Mouse (Mus musculus) v-Abl transformed pro-B cells (cell line): ENCODE data around the gene Sv2c.

Source experiments
- in situ Hi-C, 2 experiments: fragments of 400-800 bp; cut with MboI; formaldehyde crosslinking; loops; one replicate each; pipeline ENCODE4 v1.15.1; 2025; ENCODE audit not compliant: unreplicated experiment in 2 of 2

Gene Sv2c

GRCm38 (mm10) chr13:96073555-96073954 lies 58.8 kb downstream of the Sv2c start:
- in situ Hi-C loops, result no loop called here

- in situ Hi-C loops, result no loop called here
These were observed 79.6 kb downstream of the Sv2c start for GRCm38 (mm10) chr13:96052755-96053154.

- in situ Hi-C loops, result no loop called here
These were observed 87.0 kb downstream of the Sv2c start for GRCm38 (mm10) chr13:96045396-96045795.

GRCm38 (mm10) chr13:96040275-96041042 lies 91.9 kb downstream of the Sv2c start:
- in situ Hi-C loops, result no loop called here

- in situ Hi-C loops, result no loop called here
These were observed 92.8 kb downstream of the Sv2c start for GRCm38 (mm10) chr13:96039536-96039935.

- in situ Hi-C loops, result no loop called here
These were observed 101.8 kb downstream of the Sv2c start for GRCm38 (mm10) chr13:96030368-96031223.

- in situ Hi-C loops, result no loop called here
These were observed 108.5 kb downstream of the Sv2c start for GRCm38 (mm10) chr13:96023858-96024257.

GRCm38 (mm10) chr13:96015516-96015915 lies 116.9 kb downstream of the Sv2c start:
- in situ Hi-C loops, result no loop called here

GRCm38 (mm10) chr13:96010861-96011511 lies 121.4 kb downstream of the Sv2c start:
- in situ Hi-C loops, result no loop called here

GRCm38 (mm10) chr13:96008975-96009374 lies 123.4 kb downstream of the Sv2c start:
- in situ Hi-C loops, result no loop called here

- in situ Hi-C loops, result no loop called here
These were observed 124.2 kb downstream of the Sv2c start for GRCm38 (mm10) chr13:96008154-96008553.

- in situ Hi-C loops, result no loop called here
These were observed 128.8 kb downstream of the Sv2c start for GRCm38 (mm10) chr13:96003539-96003938.

- in situ Hi-C loops, result no loop called here
These were observed 129.9 kb downstream of the Sv2c start for GRCm38 (mm10) chr13:96002475-96002874.

- in situ Hi-C loops, result no loop called here
These were observed 133.0 kb downstream of the Sv2c start for GRCm38 (mm10) chr13:95999396-95999795.

- in situ Hi-C loops, result no loop called here
These were observed 135.1 kb downstream of the Sv2c start for GRCm38 (mm10) chr13:95997294-95997693.

- in situ Hi-C loops, result no loop called here
These were observed 137.4 kb downstream of the Sv2c start for GRCm38 (mm10) chr13:95994705-95995703.

GRCm38 (mm10) chr13:95988181-95988580 lies 144.2 kb downstream of the Sv2c start:
- in situ Hi-C loops, result no loop called here

GRCm38 (mm10) chr13:95987147-95987546 lies 145.2 kb downstream of the Sv2c start:
- in situ Hi-C loops, result no loop called here

GRCm38 (mm10) chr13:95986375-95986774 lies 146.0 kb downstream of the Sv2c start:
- in situ Hi-C loops, result no loop called here

- in situ Hi-C loops, result no loop called here
These were observed 157.2 kb downstream of the Sv2c start for GRCm38 (mm10) chr13:95975225-95975624.
